9 mouse cellular contexts compared by ENCODE assay signal in genomic region chr4:43959523-43960179, GRCm38 (mm10). TPM values are rescaled to one million over a fixed set of nuclear protein-coding genes. Genes with fewer than 3 reads are reported as not detected.
DNase-seq lines count a peak whose midpoint lies in the region; ATAC-seq and TF ChIP-seq lines count a peak whose summit lies in the region.
"Had no signal": no experiment of that assay in that cellular context is flagged by ENCODE, and none has a peak within 500 bp of the region (broad histone marks: within the 10 kb centered on the region; RNA-seq: fewer than 3 reads in every experiment).

No protein-coding gene starts in this region.

- H3K36me3 ChIP-seq in liver, embryonic 11.5 days (ENCODE audit: control insufficient read depth, insufficient read depth, low read length): no peaks in the 10 kb centered on the region
- no peaks in the 10 kb centered on the region for H3K36me3 ChIP-seq in forebrain, embryonic 12.5 days (replicated peaks)

- peak overlapping the region; percentile 87 for H3K4me3 ChIP-seq in gastrocnemius, adult 2 months
- peak overlapping the region; percentile 36 for H3K4me3 ChIP-seq in liver, embryonic 11.5 days (ENCODE audit: low read depth, low read length)
- H3K4me3 ChIP-seq in forebrain, embryonic 12.5 days (replicated peaks): no peak overlapping the region

- peaks cover 63% of the 10 kb centered on the region for H3K4me1 ChIP-seq in liver, embryonic 11.5 days (replicated peaks; ENCODE audit: control insufficient read depth, insufficient read depth, low read length)
- peaks cover 21% of the 10 kb centered on the region for H3K4me1 ChIP-seq in forebrain, embryonic 12.5 days

- peak overlapping the region; percentile 57 for H3K9ac ChIP-seq in liver, embryonic 11.5 days (ENCODE audit: low read depth, low read length)
- H3K9ac ChIP-seq in forebrain, embryonic 12.5 days: no peak overlapping the region

- TF ChIP-seq CTCF in gastrocnemius, adult 2 months (IDR thresholded peaks at IDR 0.05): no peak

- no peaks in the 10 kb centered on the region for H3K27me3 ChIP-seq in liver, embryonic 11.5 days (replicated peaks; ENCODE audit: control insufficient read depth, insufficient read depth, low read length)
- H3K27me3 ChIP-seq in forebrain, embryonic 12.5 days: peaks cover 27% of the 10 kb centered on the region

- 40% methylated on average over 9 of the region's 9 CpGs for WGBS in liver, embryonic 11.5 days
- WGBS in forebrain, embryonic 12.5 days: 79% methylated on average over 9 of the region's 9 CpGs

- no peak for ATAC-seq in liver, embryonic 11.5 days (replicated peaks; ENCODE audit: low FRiP score)
- no peak for ATAC-seq in forebrain, embryonic 12.5 days (ENCODE audit: low FRiP score)

- H3K9me3 ChIP-seq in liver, embryonic 11.5 days (ENCODE audit: control insufficient read depth, low read length): no peaks in the 10 kb centered on the region
- H3K9me3 ChIP-seq in forebrain, embryonic 12.5 days: no peaks in the 10 kb centered on the region

- intact Hi-C loops in gastrocnemius, adult 2 months (cut with DNase I): no loop called here
- intact Hi-C loops in gastrocnemius, postnatal 14 days (cut with DNase I; ENCODE audit: low total_unique reads): no loop called here

- peak overlapping the region; percentile 93 for H3K4me2 ChIP-seq in liver, embryonic 11.5 days
- H3K4me2 ChIP-seq in forebrain, embryonic 12.5 days: no peak overlapping the region

- H3K27ac ChIP-seq in gastrocnemius, adult 2 months: peak overlapping the region; percentile 0
- H3K27ac ChIP-seq in liver, embryonic 11.5 days (ENCODE audit: low read depth, low read length): peak overlapping the region; percentile 95
- H3K27ac ChIP-seq in forebrain, embryonic 12.5 days: no peak overlapping the region

- DNase-seq in gastrocnemius, adult 2 months: no peak
- no peak for DNase-seq in gastrocnemius, postnatal 14 days
- DNase-seq in thymus, postnatal 0 days (ENCODE audit: low spot score): peak; percentile 28
- no peak for DNase-seq in thymus, postnatal 25 days
- DNase-seq in liver, embryonic 11.5 days (ENCODE audit: low spot score): no peak
- no peak for DNase-seq in embryo, embryonic 11 days
- no peak for DNase-seq in kidney, adult 8-10 months

RNA-seq across cellular contexts. Expression of gene Glipr2, which starts 2.5 kb away (rescaled TPM):
- 1 to 10 TPM; 1.8 to 4.0 TPM for total RNA-seq in gastrocnemius, adult 2 months (2021)
- 10 to 100 TPM in 1 of 2 experiments, 1 to 10 TPM in 1; 6.8 to 10.2 TPM for total RNA-seq in gastrocnemius, postnatal 14 days (2021)
- polyA plus RNA-seq in thymus, postnatal 0 days (2015; fragmentation: Nextera tagmentation; extraction: Ambion mirVana): 32.8 and 36.7 TPM in 2 replicates
- 71.4 and 81.6 TPM in 2 replicates for polyA plus RNA-seq in liver, embryonic 11.5 days (2014; fragmentation: Nextera tagmentation; extraction: Ambion mirVana)
- 56.9 and 61.7 TPM in 2 replicates for polyA plus RNA-seq in forebrain, embryonic 12.5 days (2016; fragmentation: Nextera tagmentation; extraction: Ambion mirVana)

RNA-seq across cellular contexts. Expression of gene Ccin, which starts 23.6 kb away (rescaled TPM):
- not detected for total RNA-seq in gastrocnemius, adult 2 months (2021)
- total RNA-seq in gastrocnemius, postnatal 14 days (2021): under 1 TPM in 1 of 2 experiments, not detected in 1; 0.14 TPM
- polyA plus RNA-seq in thymus, postnatal 0 days (2015; fragmentation: Nextera tagmentation; extraction: Ambion mirVana): not detected in 2 replicates
- not detected in 2 replicates for polyA plus RNA-seq in liver, embryonic 11.5 days (2014; fragmentation: Nextera tagmentation; extraction: Ambion mirVana)
- 0.09 TPM in 1 of 2 replicates, not detected in the other for polyA plus RNA-seq in forebrain, embryonic 12.5 days (2016; fragmentation: Nextera tagmentation; extraction: Ambion mirVana)
- total RNA-seq: left cerebral cortex, postnatal 14 days had no signal

RNA-seq across cellular contexts. Expression of gene Clta, which starts 44.6 kb away (rescaled TPM):
- 10 to 100 TPM; 44.5 to 61.3 TPM for total RNA-seq in gastrocnemius, adult 2 months (2021)
- total RNA-seq in gastrocnemius, postnatal 14 days (2021): 10 to 100 TPM; 65.7 to 75.0 TPM
- polyA plus RNA-seq in thymus, postnatal 0 days (2015; fragmentation: Nextera tagmentation; extraction: Ambion mirVana): 251 and 260 TPM in 2 replicates
- 215 and 216 TPM in 2 replicates for polyA plus RNA-seq in liver, embryonic 11.5 days (2014; fragmentation: Nextera tagmentation; extraction: Ambion mirVana)
- 235 and 238 TPM in 2 replicates for polyA plus RNA-seq in forebrain, embryonic 12.5 days (2016; fragmentation: Nextera tagmentation; extraction: Ambion mirVana)
